Mouse (Mus musculus): ENCODE data around the gene Swsap1.

Swsap1 gene

DNA sequence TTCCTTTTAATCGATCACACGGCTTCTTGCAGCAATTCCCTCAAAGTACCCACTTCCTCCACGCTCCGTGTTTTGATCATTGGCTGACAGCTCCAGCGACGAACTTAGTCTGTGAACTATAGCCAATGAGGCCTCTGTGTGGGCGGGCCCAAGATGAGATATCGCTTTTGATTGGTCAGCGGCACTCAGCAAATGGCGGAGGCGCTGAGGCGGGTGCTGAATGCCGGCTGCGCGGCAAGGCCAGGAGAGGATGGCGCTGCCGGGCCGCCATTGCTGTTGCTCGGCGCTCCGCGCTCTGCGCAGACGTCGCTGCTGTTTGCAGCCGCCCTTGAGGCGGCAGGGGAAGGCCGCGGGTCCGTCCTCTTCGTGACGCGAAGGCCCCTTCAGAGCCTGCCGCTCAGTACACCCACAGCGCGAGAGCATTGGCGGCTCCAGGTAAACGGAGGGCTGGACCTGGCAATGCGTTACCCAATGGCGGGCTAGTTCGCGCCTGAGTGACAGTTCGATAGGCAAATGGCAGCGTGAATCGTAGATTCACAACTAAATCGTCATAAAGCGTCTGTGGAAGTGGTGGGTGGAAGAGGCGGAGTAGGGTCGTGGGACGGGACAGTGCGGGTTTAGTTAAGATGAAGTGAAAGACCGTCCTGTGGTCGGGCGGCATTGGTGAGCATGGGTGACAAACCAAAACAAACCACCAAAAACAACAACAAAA is at the start of gene Swsap1:
TSS of gene Swsap1 (plus strand) at position 186 of the 712 bp plus-strand sequence.
- peak; percentile 99 for DNase-seq (ENCODE audit: low read depth, low spot score)

DNA sequence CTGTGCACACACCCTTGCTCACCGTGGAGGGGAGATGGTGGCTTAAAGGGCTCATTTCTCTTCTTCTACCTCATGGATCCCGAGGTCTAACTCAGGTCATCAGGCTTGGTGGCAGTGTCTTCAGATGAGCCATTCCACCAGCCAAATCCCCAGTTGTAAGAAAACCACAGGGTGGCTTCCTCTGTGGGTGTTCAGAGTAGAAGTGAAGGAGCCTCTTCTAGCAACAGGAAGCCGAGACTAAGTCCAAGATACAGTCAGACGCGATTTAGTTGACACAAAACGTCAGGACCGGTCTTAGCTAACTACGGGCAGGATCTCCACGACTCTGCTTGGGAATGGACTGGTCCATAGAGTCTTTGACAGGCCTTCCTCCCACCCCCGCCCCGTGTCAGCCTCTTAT is 47.3 kb upstream of the Swsap1 start:
- no peak for DNase-seq (ENCODE audit: low read depth, low spot score)

DNA sequence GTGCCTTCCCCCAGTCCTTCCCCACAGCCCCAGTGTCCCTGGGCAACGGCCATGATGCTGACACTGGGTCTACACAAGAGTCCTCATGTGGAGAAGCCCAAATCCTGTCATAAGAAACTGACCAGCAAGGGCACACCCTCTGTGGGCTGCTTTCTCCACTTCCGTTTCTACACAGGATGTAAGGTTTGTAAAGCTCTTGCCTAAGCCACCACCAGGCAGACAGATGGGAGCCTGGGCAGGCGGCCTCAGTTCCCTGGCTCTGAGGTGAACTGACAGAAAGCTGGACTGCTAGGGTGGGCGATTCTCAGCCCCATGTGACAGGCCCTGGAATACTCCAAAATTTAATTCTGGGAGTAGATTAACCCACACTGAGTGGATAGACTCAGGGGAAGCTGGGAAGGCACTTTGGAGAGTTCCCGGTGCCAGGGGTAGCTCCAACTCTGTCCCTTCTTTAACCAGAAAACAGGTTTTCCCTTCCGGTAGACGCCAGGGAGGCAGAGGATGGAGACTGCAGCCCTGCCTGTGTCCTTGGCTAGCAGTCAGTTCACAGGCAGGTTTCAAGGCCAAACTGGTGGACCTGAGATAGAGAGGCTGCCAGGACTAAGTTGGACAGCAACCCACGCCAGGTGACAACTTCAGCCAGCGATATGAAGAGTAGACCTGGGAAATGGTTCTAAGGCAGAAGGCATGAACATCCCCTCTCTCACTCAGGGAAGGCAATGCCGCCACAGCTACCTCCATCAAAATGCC is 45.9 kb upstream of the Swsap1 start:
- peak; percentile 78 for DNase-seq (ENCODE audit: low read depth, low spot score)

DNA sequence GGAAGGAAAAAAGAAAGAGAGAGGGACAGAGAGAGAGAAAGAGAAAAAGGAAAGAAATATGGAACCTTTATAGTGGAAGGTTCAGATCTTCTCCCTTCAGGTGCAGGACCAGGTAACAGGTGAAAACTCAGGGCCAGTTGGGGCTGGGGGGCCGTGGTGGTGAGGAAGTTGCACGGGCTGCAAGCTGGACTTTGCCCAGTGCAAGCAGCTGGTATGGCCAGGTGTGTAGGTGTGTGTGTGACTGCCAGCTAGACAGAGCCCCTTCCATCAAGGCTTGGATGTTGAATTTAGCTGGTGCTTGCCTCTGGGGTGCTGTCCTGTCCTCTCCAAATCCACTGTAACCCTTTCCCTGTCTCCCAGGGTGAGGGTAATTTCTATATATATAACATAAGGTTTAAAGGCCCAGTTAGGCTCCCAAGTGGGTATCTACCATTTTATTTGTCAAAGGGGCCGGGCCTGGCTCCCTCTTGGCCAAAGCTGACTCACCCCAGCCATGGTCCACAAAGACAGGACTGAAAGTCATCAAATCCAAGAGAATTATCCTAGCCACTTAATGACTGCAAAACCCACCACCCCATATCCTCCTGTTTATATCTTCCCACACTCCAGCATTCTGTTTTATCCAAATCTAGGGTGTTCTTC is 38.6 kb upstream of the Swsap1 start:
- no peak for DNase-seq (ENCODE audit: low read depth, low spot score)

DNA sequence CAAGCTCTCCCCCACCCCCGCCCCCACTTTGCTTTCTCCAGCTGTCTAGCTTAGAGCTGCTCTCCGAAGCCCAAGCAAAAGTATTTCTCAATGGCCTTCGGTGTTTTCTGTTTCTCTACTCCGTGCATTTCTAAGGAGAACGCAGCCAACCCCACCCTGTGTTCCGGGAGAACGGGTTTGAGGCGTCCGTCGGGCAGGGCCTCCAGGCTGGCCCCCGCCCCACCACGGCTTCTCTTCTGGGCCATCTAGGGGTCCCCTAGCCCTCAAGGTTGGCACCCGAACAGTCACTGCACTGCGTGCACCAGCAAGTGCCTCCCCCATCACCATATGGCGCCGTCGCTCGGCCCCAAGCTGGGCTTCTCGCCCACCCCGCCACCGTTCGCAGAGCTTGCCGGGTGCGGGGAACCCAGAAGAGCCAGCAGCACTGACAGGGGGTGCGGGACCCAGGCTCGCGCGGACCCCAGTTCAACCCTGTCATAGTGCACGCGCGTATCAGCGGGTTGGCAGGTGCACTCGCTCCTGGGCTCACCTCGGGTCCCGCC is 38.0 kb upstream of the Swsap1 start:
- DNase-seq (ENCODE audit: low read depth, low spot score) = peak; percentile 84

DNA sequence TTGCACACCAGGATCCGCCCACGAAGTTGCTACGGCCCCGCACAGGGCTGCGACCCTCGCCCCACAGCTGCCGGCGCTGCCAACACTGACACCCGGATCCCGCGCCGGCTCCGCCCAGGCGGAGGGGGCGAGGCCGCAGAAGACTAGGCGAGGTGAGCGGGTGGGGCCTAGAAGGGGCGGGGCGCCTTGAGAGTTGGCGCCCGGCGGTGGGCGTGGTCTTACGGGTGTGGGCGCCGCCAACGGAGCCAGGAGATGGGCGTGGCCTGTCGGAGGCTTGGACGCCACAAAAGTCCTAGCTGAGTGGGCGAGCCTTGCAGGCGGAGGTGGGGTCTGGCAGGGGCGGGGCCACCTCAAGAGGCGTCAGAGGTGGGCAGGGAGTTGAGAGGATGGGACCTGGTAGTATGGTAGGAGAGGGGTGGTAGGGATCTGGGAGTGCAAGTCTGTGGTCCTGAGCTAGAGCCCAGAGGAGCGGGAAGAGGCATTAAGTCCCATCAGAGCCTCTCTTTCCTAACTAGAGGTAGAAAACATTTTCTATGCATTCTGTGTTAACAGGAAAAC is 37.4 kb upstream of the Swsap1 start, which contains the start of gene Rab3d:
TSS of gene Rab3d (minus strand) at position 158 of the 558 bp plus-strand sequence.
- peak; percentile 95 for DNase-seq (ENCODE audit: low read depth, low spot score)

DNA sequence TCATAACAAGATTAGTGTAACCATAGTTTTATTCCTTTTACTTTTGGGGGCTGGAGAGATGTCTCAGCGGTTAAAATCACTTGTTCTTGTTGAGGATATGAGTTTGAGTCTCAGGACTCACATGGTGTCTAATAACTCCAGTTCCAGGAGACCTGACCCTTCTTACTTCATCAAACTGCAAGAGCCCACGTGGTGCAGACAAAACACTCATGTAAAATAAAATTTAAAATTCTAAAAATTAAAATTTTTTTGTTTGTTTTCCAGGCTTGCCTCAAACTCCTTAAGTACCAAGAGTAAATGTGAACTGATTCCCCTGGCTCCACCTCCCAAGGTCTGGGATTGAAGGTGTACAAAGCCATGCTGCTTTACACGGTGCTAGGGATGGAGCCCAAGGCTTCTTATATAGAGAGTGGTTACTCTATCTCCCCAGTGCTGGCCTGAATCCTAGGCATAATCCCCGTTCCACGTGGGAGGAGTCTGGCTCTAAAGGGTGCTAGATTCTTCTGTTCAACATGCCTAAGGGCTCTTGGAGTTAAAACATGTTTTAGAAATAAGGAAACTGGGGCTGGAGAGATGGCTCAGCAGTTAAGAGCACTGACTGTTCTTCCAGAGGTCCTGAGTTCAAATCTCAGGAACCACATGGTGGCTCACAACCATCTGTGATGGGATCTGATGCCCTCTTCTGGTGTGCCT is 36.7 kb upstream of the Swsap1 start:
- peak; percentile 58 for DNase-seq (ENCODE audit: low read depth, low spot score)

DNA sequence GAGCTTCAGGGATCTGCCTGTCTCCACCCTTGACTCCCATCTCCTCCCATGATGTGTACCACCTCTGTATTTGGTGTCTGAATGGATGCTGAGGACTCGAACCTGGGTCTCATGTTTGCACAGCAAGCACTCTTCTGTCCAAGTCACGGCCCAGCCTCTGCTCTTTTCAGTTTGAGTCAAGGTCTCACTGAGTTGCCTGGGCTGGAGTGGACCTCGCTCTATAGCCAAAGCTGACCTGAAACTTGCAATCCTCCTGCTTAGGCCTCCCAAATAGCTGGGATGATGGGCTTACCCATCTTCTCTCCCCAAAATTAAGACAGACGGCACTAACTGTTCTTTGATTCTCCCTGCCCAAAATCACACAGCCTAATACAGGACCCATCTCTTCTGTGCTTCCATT is 32.5 kb upstream of the Swsap1 start:
- no peak for DNase-seq (ENCODE audit: low read depth, low spot score)

DNA sequence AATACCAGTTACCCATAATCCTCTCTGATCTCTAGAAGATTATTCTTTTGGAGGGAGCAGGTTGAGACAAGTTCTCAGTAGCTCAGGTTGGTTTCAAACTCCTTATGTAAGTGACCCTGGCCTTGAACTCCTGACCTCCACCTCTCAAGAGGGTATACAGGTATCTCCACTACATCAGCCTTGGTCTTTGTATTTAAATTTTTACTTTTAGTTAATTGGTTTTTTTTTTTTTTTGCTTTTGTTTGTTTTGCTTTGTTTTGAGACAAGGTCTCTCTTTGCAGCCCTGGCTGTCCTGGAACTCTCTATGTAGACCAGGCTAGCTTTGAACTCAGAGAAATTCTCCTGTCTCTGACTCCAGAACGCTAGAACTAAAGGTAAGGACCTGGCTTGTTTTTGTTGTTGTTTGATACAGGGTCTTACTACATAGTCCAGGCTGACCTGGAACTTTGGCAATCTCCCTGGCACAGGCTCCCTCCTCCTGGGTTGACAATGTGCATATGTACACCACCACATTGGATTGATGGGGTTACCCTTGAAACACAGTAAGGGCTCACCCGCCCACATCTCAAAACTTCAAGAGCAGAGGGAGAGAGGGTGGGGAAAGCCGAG is 32.0 kb upstream of the Swsap1 start:
- no peak for DNase-seq (ENCODE audit: low read depth, low spot score)

DNA sequence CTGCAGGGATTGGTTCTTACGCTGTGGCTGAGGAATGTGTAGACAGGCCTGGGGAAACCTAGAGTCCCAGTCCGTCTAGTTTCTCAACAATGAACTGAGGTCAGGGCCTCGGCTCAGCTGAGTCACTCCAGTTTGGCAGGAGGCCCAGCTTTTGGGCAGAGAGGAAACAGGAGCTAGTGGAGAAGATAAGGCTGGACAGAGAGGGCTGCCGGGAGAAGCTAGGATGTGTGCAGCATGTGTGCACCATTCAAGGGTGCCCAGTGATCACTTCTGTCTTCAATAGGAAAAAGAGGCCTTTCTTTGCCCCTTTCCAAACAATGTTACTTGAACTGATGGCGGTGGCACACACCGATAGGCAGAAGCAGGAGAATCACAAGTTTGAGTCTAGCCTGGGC is 31.5 kb upstream of the Swsap1 start:
- peak; percentile 80 for DNase-seq (ENCODE audit: low read depth, low spot score)

DNA sequence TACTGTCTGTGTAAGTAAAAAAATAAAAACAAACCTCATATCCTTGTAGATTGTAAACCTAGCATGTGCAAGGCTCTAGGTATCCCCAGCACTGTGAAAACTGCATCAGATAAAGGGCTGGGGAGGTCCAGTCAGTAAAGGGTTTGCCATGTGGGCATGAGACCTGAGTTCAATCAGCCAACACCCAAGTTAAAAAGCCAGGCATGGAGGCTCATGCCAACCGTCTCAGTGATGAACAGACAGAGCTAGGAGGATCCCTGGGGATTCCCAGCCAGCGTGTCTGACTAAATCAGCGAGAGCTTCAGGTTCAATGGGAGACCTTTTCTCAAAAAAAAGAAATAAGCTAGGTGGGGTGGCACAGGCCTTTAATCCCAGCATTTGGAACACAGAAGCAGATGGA is 30.5 kb upstream of the Swsap1 start:
- DNase-seq (ENCODE audit: low read depth, low spot score) = no peak

DNA sequence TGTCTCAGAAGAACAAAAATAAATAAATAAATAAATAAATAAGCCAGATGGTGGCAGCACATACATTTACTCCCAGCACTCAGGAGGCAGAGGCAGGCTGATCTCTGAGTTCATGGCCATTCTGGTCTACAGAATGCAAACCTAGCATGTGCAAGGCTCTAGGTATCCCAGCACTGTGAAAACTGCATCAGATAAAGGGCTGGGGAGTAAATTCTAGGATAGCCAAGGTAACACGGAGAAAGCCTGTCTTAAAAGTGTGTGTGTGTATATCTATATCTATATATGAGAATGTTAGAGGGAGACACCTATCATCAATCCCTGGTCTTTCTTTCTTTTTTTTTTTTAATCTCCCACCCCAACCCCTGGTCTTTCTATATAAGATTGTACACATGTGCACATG is 30.0 kb upstream of the Swsap1 start:
- no peak for DNase-seq (ENCODE audit: low read depth, low spot score)

DNA sequence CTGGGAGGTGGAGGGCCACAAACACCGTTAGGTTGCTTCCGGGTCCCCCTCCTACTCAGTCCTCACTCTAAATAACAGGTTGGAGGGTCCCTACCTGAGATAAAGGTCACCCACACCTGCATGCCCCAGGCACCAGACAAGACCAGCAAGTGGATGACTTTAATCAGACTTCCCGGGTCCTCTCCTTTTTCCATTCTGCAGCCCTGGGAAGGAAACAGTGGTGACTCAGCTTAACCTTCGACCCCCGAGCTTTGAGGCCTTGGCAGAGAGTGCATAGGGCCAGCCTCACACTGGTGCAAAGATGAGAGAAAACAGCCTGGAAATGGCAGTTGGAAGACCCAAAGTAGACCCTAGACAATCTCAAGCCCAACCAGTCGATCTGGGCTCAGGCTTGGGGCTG is 29.4 kb upstream of the Swsap1 start:
- DNase-seq (ENCODE audit: low read depth, low spot score) = no peak

DNA sequence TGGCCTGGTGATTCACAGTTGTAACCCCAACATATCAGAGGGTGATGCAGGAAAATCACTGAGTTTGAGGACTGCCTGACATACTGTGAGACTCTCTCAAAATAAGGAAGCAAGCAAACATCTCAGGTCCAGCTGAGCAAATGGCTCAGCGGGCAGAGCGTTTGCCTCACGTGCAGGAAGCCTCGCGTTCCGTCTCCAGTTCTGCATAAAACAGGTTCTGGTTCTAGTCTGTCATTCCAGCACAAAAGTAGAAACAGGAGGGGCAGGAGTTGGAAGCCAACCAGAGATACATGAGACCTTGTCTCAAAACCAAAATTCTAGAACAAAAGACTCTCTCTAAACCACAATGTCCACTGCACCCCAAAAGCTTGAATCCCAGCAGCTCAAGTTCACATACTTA is 28.8 kb upstream of the Swsap1 start:
- peak; percentile 46 for DNase-seq (ENCODE audit: low read depth, low spot score)

DNA sequence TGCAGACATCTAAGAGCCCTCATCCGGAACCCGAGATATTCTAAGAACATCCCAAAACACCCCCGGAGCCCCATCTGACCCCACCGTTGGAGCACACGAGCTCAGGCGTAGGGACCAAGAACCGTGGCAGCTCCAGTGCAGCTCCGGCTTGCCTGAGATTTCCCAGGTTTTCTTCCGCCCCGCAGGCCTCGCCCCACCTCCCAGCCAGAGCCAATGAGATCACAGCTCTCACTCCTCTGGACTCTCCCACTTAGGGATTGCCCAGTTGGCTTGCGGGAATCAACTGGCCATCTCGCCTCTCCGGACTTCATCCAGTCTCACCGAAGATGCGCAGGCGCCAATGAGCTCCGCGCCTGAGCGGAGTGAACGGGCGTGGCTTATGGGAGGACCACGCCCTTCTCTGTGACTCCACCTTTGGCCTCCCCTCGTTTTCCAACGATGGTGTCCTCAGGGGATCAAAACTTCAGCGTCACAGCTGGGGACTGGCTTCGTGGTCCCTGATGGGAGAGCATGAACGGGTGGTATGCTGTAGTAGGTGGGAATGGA is 28.3 kb upstream of the Swsap1 start, which contains the start of the genes Ccdc159 and Tmem205:
TSS of gene Ccdc159 (plus strand) at position 264 of the 546 bp plus-strand sequence.
TSS of gene Tmem205 (minus strand) at position 349 of the 546 bp plus-strand sequence.
- DNase-seq (ENCODE audit: low read depth, low spot score) = peak; percentile 100

DNA sequence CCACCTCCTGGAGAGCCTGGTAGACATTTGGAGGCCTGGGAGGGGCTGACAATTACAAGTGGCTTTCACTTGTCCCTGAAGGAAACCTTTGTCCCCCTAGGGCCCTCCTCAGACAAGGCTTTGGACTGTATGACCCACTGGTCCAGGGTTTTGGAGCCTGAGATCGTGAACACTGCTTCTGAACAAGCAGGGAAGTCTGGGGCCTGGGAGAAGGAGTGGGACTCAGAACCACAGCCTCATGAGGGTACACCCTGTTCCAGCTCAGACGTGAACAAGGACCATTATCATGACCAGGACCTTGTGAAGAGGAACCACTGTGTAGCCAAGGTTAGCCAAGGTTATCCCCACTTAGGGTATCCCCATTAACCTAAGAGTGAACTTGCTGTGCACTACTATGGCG is 26.3 kb upstream of the Swsap1 start:
- DNase-seq (ENCODE audit: low read depth, low spot score) = no peak

DNA sequence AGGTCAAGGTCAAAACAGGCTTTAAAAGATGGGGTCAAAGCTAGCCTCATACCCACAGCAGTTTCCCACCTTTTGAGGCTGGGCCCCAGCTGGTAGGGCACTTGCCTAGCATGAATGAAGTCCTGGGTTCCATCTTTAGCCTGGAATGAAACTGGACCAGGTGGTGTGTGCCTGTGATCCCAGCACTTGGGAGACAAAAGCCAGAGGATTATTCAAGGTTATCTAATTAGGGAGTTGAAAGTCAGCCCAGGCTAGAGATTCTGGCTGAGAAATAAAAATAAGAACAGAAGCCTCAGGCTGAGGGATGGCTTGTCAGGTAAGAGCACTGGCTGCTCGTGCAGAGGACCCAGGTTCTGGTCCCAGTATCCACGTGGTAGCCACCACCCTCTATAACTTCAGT is 23.5 kb upstream of the Swsap1 start:
- peak; percentile 70 for DNase-seq (ENCODE audit: low read depth, low spot score)

DNA sequence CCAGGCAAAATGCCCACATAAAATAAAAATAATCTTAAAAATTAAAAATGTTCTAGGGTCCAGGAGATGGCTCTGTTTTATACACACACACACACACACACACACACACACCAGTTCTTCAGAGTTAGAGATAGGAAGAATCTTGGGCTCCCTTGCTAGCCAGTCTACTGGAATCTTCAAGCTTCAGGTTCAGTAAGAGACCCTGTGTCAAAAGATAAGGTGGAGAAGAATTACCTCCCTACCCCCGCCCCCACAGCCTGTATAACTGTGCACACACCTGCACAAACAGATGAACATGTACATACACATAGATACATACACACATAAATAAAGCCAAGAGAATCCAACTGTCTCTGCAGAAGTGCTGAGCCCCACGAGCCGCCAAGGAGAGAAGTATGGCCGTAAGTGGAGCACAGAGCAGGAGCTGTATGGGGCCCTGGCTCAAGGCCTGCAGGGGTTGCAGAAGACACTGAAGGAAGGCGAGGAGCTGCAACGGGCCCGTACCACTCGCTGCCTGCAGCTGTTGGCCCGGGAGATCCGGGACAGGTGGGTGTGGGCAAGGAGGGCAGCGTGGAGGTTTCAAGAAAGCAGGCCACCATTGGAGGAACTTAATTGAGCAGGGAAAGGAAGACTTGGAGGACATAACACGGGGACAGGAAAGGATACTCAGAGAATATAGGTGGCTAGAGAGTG is 23.0 kb upstream of the Swsap1 start:
- DNase-seq (ENCODE audit: low read depth, low spot score) = no peak

DNA sequence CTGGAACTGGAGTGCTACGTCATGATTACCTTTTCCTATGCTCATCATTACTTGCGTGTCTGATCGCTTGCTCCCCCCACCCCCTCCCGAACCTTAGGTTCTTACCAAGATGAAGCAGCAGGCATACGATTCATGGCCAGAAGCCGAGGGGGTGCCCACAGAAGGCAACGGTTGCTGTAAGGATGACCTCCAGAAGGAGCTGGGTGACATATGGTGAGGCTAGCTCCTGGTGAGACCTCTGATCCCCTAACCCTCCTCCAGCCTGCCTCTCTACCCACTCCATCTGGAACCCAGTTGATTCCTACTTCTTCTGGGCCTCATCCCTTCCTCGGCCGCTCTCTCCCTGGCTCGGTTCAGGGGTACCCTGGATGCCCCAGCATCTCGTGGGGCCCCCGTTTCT is 21.5 kb upstream of the Swsap1 start:
- peak; percentile 56 for DNase-seq (ENCODE audit: low read depth, low spot score)
